Mouse (Mus musculus): Measurements from ENCODE around the gene Igf1r. TPM values are rescaled to one million over a fixed set of nuclear protein-coding genes. Genes with fewer than 3 reads are reported as not detected.

Igf1r gene
- polyA plus RNA-seq, 1 experiment = 2.6 TPM

- Histone ChIP-seq H3K4me3 (ENCODE audit: low read depth, low read length) (no peak overlapping the region), H3K27ac (ENCODE audit: insufficient read depth, low read depth, low read length) (no peak overlapping the region), H3K4me1 (ENCODE audit: control insufficient read depth, insufficient read depth, insufficient read length, low read length) (no peaks in the 10 kb centered on the region), H3K27me3 (ENCODE audit: control insufficient read depth, insufficient read depth, low read length) (no peaks in the 10 kb centered on the region), H3K36me3 (ENCODE audit: control insufficient read depth, insufficient read depth, low read length) (no peaks in the 10 kb centered on the region)
- WGBS = 42% methylated on average over 2 of the region's 2 CpGs
- TF ChIP-seq CTCF (IDR thresholded peaks at IDR 0.05; ENCODE audit: extremely low read depth, insufficient read length, insufficient replicate concordance, low read depth, low read length) = no peak
- TF ChIP-seq POLR2A (IDR thresholded peaks at IDR 0.05; ENCODE audit: low read depth, low read length) = no peak
Observed at GRCm38 (mm10) chr7:67917753-67918152, 34.9 kb upstream of the Igf1r start.

DNA sequence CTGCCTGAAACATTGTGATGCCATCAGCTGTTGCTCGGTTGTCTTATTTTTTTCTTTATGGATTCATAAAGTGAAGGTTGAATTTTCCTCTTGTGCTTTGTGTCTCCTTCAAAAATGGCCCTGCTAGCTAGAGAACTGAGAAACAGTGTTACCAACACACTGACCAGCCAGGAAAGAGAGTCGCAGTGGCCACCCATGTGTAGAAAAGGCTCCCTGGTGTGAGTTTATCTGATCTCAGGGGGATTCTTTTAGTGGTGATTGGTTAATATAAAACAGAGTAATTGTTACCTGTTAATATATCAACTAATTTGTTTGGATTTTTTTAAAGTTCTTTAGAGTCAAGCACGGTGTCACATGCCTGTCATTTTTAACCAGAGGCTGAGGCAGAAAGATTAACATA, 33.2 kb upstream of the Igf1r start:
- no peak for TF ChIP-seq CTCF (IDR thresholded peaks at IDR 0.05; ENCODE audit: extremely low read depth, insufficient read length, insufficient replicate concordance, low read depth, low read length)
- no peak for TF ChIP-seq POLR2A (IDR thresholded peaks at IDR 0.05; ENCODE audit: low read depth, low read length)
- 37% methylated on average over 3 of the region's 3 CpGs for WGBS
- H3K36me3 ChIP-seq (ENCODE audit: control insufficient read depth, insufficient read depth, low read length) = no peaks in the 10 kb centered on the region

GRCm38 (mm10) chr7:67924215-67924614, 28.4 kb upstream of the Igf1r start:
- no peak overlapping the region for H3K4me3 ChIP-seq (ENCODE audit: low read depth, low read length)
- 48% methylated on average over 2 of the region's 2 CpGs for WGBS
- no peak for TF ChIP-seq CTCF (IDR thresholded peaks at IDR 0.05; ENCODE audit: extremely low read depth, insufficient read length, insufficient replicate concordance, low read depth, low read length)
- TF ChIP-seq POLR2A (IDR thresholded peaks at IDR 0.05; ENCODE audit: low read depth, low read length) = no peak

More for the DNA sequence above, 33.2 kb upstream of the Igf1r start:
- Histone ChIP-seq H3K4me3 (ENCODE audit: low read depth, low read length) (no peak overlapping the region), H3K27ac (ENCODE audit: insufficient read depth, low read depth, low read length) (no peak overlapping the region), H3K4me1 (ENCODE audit: control insufficient read depth, insufficient read depth, insufficient read length, low read length) (no peaks in the 10 kb centered on the region), H3K27me3 (ENCODE audit: control insufficient read depth, insufficient read depth, low read length) (no peaks in the 10 kb centered on the region)

DNA sequence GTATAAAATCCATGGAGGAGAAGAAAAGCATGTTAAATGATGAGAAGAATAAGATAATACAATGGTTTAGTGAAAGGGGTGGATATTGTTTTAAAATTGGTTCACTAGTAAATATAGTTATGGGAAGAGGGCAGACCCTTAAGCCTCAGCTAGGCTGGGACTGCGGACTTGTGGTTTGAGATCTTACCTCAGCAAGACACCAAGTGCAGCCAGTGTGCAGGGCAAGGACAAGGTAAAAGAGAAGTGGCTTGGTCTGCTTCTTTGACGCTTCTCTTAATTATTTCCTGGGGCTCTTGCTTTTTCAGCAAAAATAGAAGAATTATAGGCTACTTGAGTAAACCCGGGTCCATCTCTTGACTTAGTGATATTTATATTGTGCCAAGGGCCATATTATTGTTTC, 22.5 kb upstream of the Igf1r start:
- 77% methylated on average over 3 of the region's 3 CpGs for WGBS
- no peak overlapping the region for H3K27ac ChIP-seq (ENCODE audit: insufficient read depth, low read depth, low read length)
- no peaks in the 10 kb centered on the region for H3K4me1 ChIP-seq (ENCODE audit: control insufficient read depth, insufficient read depth, insufficient read length, low read length)
- no peak for TF ChIP-seq CTCF (IDR thresholded peaks at IDR 0.05; ENCODE audit: extremely low read depth, insufficient read length, insufficient replicate concordance, low read depth, low read length)
- no peak for TF ChIP-seq POLR2A (IDR thresholded peaks at IDR 0.05; ENCODE audit: low read depth, low read length)
- peaks cover 11% of the 10 kb centered on the region for H3K27me3 ChIP-seq (ENCODE audit: control insufficient read depth, insufficient read depth, low read length)
- no peaks in the 10 kb centered on the region for H3K36me3 ChIP-seq (ENCODE audit: control insufficient read depth, insufficient read depth, low read length)
- H3K4me3 ChIP-seq (ENCODE audit: low read depth, low read length) = no peak overlapping the region

More at GRCm38 (mm10) chr7:67924215-67924614, 28.4 kb upstream of the Igf1r start:
- Histone ChIP-seq H3K27me3 (ENCODE audit: control insufficient read depth, insufficient read depth, low read length) (peaks cover 8% of the 10 kb centered on the region), H3K4me1 (ENCODE audit: control insufficient read depth, insufficient read depth, insufficient read length, low read length) (no peaks in the 10 kb centered on the region), H3K36me3 (ENCODE audit: control insufficient read depth, insufficient read depth, low read length) (no peaks in the 10 kb centered on the region), H3K27ac (ENCODE audit: insufficient read depth, low read depth, low read length) (no peak overlapping the region)

- Histone ChIP-seq H3K4me1 (ENCODE audit: control insufficient read depth, insufficient read depth, insufficient read length, low read length) (no peaks in the 10 kb centered on the region), H3K27me3 (ENCODE audit: control insufficient read depth, insufficient read depth, low read length) (peaks cover 7% of the 10 kb centered on the region), H3K36me3 (ENCODE audit: control insufficient read depth, insufficient read depth, low read length) (no peaks in the 10 kb centered on the region), H3K27ac (ENCODE audit: insufficient read depth, low read depth, low read length) (no peak overlapping the region), H3K4me3 (ENCODE audit: low read depth, low read length) (no peak overlapping the region)
- 87% methylated on average over 7 of the region's 7 CpGs for WGBS
- TF ChIP-seq CTCF (IDR thresholded peaks at IDR 0.05; ENCODE audit: extremely low read depth, insufficient read length, insufficient replicate concordance, low read depth, low read length) = no peak
- no peak for TF ChIP-seq POLR2A (IDR thresholded peaks at IDR 0.05; ENCODE audit: low read depth, low read length)
Observed at GRCm38 (mm10) chr7:67936801-67937200, 15.8 kb upstream of the Igf1r start.

GRCm38 (mm10) chr7:67943805-67944204, 8.8 kb upstream of the Igf1r start:
- TF ChIP-seq CTCF (IDR thresholded peaks at IDR 0.05; ENCODE audit: extremely low read depth, insufficient read length, insufficient replicate concordance, low read depth, low read length) (no peak), POLR2A (IDR thresholded peaks at IDR 0.05; ENCODE audit: low read depth, low read length) (no peak)
- WGBS = 77% methylated on average over 9 of the region's 9 CpGs
- H3K27ac ChIP-seq (ENCODE audit: insufficient read depth, low read depth, low read length) = no peak overlapping the region
- peaks cover 5% of the 10 kb centered on the region; the same call in 1 of the 2 replicates for H3K27me3 ChIP-seq (ENCODE audit: control insufficient read depth, insufficient read depth, low read length)
- H3K36me3 ChIP-seq (ENCODE audit: control insufficient read depth, insufficient read depth, low read length) = no peaks in the 10 kb centered on the region
- H3K4me3 ChIP-seq (ENCODE audit: low read depth, low read length) = no peak overlapping the region
- H3K4me1 ChIP-seq (ENCODE audit: control insufficient read depth, insufficient read depth, insufficient read length, low read length) = no peaks in the 10 kb centered on the region

GRCm38 (mm10) chr7:67946901-67947300, 5.7 kb upstream of the Igf1r start:
- TF ChIP-seq CTCF (IDR thresholded peaks at IDR 0.05; ENCODE audit: extremely low read depth, insufficient read length, insufficient replicate concordance, low read depth, low read length) (no peak), POLR2A (IDR thresholded peaks at IDR 0.05; ENCODE audit: low read depth, low read length) (no peak)
- no peaks in the 10 kb centered on the region for H3K36me3 ChIP-seq (ENCODE audit: control insufficient read depth, insufficient read depth, low read length)
- H3K4me3 ChIP-seq (ENCODE audit: low read depth, low read length) = no peak overlapping the region
- no peak overlapping the region for H3K27ac ChIP-seq (ENCODE audit: insufficient read depth, low read depth, low read length)
- H3K4me1 ChIP-seq (ENCODE audit: control insufficient read depth, insufficient read depth, insufficient read length, low read length) = peaks cover 4% of the 10 kb centered on the region; the same call in 1 of the 2 replicates
- peaks cover 9% of the 10 kb centered on the region for H3K27me3 ChIP-seq (ENCODE audit: control insufficient read depth, insufficient read depth, low read length)
- 18% methylated on average over 1 of the region's 1 CpGs for WGBS

Measured in small intestine, adult 2 months (tissue).